Mouse (Mus musculus): ENCODE measurements at regions not wholly inside any gene's neighbourhood (a gene's known extent, or its start where the extent isn't known, plus 50 kb on each side); places are given as distances from the start of the nearest gene placed in this dataset.

DNA sequence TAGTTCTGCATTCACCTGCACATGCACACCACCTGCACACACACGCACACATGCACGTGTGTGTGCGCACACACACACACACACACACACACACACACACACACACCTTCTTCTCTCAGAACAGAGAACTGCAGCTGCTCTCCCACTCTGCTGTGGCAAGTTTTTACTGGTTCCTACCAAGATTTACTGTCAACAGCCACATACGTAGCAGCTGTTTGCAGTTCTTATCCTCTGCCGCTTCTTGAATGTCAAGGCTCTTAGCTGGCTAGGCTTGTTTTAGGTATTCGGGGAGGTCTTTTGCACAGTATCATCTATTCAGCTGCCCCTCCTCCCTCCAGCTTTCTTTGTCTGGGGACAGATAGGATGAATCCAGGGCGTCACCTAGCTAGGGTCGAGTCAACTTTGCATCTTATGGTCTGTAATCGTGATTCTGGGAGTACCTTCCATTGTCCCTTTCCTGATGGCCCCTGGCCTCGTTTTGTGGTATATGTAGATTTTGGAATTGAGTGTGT, 64.3 kb upstream of the Ercc4 start:
- DNase-seq (ENCODE audit: low spot score) = no peak

GRCm38 (mm10) chr16:13046366-13047120, 62.9 kb upstream of the Ercc4 start:
- DNase-seq (ENCODE audit: low spot score) = no peak

GRCm38 (mm10) chr16:13049321-13049720, 60.2 kb upstream of the Ercc4 start:
- DNase-seq (ENCODE audit: low spot score) = no peak

DNA sequence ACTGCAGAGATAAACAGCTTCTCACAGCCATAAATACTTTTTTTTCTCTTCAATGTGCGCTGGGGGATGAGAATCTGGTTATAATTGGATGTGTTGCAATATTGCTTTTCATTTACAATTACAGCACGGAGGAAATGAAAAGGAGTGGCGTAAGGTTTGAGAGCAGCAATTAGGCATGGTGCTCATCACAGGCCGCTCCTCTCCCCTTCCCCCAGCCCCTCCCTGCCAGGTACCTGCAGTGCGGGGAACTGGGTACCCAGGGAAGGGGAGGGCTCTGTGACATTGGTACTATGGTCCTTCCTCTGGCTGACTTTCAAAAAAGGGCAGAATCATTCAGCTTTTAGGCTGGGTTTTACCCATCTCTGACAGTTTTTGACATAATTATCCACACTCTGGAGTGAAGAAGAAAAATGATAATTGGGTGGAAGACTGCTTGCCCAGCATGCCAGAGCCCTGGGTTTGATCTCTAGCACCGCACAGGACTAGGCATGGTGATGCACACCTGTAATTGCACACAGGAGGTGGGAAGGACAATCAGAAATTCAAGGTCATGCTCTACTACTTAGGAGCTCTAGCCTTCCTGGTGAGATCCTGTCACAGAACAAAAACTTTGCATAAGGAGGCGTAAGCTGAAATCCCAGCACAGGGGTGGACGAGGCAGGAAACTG, 59.1 kb upstream of the Ercc4 start:
- DNase-seq (ENCODE audit: low spot score) = no peak

GRCm38 (mm10) chr16:13054956-13055355, 54.5 kb upstream of the Ercc4 start:
- no peak for DNase-seq (ENCODE audit: low spot score)

All from embryo, embryonic 10 days (tissue).